Mouse (Mus musculus) R1 (cell line): ENCODE results near the gene Gng4.
A peak's percentile ranks its signal among the peaks of the same experiment; 100 is the strongest.
"Not testable (repeated sequence)": the region's sequence is repeated elsewhere in the genome, so short reads cannot be mapped to it uniquely, and the experiment has no call there.

Experiments used
- DNase-seq: peaks from one replicate; pipeline ENCODE4 v3.0.0-alpha.2; 2018; ENCODE audit warnings: low read depth, low spot score

Gng4 gene

DNA sequence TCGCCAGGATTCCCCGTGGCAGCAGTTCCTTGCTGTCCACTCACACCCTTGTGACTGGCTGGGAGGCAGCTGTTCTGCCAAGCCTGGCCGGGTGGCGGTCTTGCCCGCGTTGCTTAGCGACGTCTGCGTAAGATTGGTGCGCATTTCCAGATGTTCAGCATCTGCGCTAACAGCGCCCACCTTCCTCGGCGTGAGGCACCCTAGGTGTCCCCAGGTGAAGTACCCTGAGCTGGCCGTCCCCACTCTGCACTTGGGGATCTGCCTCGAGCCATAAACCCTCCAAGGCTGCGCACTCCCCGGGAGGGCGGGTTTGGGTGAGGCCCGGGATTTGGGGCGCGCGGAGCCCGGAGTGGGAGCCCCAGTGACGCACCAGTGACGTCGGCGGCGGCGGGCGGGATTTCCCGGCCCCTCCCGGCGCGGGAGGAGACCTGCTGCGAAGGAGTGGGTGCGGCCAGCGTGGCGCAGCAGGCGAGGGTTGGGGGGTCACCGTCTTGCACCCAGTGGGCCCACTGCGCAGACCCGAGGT, at the start of gene Gng4:
Gng4 (plus strand) TSS at position 166 of the 526 bp plus-strand sequence.
- peak; percentile 57 for DNase-seq

DNA sequence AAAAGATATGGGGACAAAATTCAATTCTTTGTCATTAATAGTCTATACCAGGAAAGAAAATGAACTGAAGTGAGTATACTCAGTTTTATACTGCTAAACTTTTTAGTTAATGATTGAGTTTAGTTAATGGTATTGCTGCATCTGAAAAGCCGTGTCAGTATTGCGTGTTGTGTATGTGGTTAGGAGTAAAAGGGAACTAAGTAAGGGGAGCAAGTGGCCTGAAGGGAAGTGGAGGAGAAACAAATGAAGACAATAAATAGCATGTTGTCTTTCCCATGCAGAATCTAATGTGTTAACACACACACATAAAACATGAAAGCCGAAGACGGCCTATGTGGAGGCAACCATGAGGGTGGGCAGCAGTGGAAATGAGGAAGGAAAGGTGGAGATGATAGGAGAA, 44.6 kb upstream of the Gng4 start:
- DNase-seq: no peak

DNA sequence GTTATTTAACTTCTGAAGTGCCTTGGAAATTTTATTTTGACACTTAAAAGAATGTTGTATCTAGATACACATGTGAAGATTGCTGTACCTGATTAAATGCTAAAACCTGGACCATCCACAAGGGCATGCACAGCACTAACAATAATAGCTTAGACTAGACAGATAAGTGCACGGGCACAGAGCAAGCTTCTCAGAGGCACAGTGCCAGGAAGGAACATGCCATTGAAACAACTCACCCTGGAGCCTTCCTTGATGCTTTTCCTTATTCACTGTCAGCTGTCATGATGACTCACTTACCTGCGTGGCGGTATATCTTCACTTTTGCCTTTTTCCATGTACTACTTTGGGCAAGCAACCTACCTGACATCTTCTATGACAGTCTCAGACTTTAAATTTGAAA, 37.9 kb upstream of the Gng4 start:
- DNase-seq: no peak

DNA sequence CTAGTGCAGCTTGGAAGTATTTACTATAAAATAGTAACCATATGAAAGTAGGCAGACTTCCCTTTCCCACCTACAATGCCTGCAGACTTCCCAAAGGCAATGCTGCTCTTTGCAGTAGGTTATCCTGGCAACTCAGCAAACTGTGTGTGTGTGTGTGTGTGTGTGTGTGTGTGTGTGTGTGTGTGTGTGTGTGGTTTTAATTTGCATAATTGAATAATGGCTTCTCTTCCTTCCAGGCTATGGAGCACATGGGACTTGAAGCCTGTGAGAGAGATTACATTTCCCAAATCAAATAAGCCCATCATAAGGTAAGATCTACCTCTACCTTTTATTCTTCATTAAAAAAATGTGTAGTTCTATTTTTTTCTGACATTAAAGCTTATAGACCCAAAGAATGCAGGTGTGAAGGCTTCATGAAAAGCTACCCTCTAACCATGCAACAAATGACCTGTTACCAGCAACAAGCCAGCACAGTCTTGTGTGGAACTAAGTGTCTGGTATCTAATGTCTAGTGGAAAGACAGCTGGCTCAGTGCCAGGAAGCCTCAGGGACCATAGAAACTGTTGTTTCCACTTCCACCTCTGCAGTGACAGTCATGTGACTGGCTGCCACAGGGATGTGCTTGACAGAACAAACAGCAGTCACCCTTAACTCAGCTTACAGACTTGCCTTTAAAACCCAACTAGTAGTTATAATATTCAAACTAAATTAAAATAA, 7.9 kb upstream of the Gng4 start:
- peak; percentile 12 for DNase-seq

DNA sequence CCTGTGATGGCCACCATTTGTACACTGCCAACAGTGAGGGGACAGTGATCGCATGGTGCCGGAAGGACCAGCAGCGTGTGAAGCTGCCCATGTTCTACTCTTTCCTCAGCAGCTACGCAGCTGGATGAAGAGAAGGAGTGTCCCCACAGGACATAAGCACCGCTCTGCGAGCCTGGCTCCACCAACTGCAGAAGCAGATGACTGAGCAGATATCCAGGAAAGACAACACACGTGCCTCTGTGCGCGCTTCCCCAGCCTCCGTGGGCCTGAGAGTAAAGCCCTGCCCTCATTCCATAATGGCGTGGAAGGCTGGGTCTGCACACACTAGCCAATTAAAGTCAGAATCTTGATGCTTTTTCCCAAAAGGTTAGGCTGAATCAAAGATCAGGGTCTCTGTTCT, 6.8 kb upstream of the Gng4 start:
- DNase-seq: peak; percentile 5

- no peak for DNase-seq
Measured at GRCm38 (mm10) chr13:13777696-13778095, 6.2 kb upstream of the Gng4 start.

GRCm38 (mm10) chr13:13778837-13779458, 4.9 kb upstream of the Gng4 start:
- DNase-seq: no peak

DNA sequence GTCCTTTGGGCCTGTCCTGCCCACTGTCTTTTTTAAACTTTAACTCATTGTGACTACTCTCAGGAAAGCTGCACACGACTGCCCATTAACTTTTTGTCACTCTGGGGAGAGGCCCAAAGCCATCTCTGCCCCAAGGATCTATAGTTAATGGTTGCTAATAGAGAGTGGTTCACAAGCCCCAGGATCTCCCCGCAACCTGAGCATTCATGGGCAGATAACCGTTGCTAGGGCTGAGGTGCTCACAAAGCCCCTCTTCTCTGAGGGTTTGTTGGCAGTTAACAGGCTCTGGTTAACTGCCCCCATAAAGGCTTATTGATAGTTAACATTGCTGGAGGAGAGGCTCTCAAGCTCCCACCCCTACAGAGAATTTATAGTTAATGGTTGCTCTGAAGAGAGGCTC, 3.6 kb upstream of the Gng4 start:
- DNase-seq: no peak

GRCm38 (mm10) chr13:13781026-13781425, 2.8 kb upstream of the Gng4 start:
- DNase-seq: no peak

- no peak for DNase-seq
Measured at GRCm38 (mm10) chr13:13783296-13783695, 563 bp upstream of the Gng4 start.

- DNase-seq: peak; percentile 23
Measured at GRCm38 (mm10) chr13:13784420-13784936, 619 bp downstream of the Gng4 start.

- peak; percentile 71 for DNase-seq
Measured at GRCm38 (mm10) chr13:13784981-13785783, 1.3 kb downstream of the Gng4 start.

DNA sequence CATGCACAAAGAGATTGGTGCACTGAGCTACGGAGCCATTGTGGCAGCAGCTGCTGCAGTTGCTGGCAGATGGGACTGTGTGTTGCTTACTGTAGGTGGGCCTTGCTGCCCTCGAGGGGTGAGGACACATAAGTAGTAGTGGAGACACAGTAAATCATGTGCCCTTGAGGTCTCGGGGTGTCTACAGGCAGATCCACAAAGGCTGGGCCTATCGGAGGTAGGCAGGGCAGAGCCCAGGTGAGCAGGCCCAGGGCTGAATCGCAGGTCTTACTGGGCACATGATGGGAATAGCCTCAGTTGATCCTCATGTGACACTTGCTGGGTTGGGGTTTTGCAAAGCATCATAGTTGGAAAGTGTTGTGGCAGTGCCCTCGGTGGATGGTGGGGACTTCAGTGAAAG, 3.1 kb downstream of the Gng4 start:
- no peak for DNase-seq

- no peak for DNase-seq
Measured at GRCm38 (mm10) chr13:13788070-13788469, 4.2 kb downstream of the Gng4 start.

DNA sequence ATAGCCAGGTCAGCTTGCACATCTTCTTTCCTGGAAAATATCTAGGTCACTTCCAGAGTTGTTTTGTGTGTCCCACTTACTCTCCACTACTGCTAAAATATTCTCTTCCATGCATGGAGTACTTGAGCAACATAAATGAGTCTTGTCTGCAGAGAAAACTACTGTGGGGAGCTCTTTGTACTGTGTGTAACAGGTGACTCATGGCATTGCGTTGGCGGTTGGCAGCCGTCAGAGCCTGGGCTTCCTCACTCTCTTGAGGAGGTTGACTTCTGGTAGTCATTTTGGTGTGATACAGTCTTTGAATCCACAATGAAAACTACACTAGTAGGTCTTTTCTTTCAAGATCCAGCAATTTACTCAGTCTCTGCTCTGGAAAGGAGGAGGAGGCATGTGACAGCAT, 8.1 kb downstream of the Gng4 start:
- DNase-seq: no peak

DNA sequence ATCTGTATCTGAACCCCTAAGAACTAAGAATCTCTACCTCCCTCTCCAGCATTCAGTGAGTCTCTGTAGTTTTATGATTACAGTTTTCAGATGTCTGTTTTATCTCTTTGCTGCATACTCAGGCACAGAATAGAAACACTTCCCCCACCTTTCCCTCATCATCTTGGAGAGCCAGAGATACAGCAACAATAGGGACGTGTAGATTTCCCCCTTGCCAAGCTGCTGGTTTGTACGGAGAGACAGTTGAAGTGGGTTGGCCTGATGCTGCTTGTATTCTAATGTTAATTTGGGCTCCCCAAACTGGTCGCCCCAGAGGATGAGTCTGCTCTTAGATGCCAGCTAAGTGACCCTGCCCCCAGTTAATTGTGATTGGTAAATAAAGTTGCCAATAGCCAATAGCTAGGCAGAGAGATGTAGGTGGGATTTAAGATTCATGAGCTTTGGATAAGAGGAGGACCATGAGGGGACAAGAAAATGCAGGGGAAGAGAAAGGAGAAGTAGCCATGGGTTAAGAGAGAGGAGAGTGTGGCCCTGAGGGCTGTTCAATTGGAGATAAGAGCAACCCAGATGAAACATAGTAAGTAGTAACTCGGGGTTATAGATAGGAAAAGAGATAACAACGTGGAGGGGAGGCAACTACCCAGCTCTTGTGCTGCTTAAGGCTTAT, 11.4 kb downstream of the Gng4 start:
- DNase-seq: peak; percentile 51

DNA sequence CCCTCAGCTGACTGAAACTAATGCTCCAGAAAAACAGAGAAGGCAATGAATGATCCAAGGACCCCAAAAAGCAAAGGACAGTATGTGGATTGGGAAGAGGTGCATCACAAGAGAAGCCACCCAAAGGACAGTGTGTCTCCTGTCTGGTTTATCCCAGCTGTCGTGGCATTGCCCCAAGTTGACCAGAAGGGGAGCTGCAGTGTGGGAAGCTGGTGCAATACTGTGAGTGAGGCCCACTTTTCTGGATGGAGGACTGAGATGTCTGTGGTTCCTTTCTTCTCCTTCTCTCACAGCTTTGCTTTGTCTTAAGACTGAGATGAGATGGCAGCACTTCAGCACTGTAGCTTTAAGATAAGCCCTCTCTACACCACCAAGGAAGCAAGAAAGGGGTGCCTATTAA, 12.2 kb downstream of the Gng4 start:
- peak; percentile 40 for DNase-seq

DNA sequence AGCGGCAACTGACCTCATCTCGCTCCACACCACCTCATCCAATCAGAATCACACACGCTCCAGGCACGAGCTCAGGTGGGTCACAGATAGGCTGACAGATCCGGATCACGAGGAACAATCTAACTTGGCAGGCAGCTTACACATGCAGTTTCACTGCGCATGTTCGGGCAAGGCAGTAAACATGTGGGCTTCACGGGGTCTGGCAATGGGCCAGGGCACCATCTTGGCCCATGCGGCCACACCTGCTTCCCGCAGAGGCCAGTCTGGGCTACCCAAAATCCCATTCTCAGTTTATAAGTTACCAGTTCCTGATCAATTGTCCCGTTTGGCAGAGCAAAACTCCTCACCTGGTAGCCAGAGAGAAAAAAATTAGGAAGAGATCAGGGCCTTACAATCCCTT, 14.0 kb downstream of the Gng4 start:
- DNase-seq: not testable (repeated sequence)

DNA sequence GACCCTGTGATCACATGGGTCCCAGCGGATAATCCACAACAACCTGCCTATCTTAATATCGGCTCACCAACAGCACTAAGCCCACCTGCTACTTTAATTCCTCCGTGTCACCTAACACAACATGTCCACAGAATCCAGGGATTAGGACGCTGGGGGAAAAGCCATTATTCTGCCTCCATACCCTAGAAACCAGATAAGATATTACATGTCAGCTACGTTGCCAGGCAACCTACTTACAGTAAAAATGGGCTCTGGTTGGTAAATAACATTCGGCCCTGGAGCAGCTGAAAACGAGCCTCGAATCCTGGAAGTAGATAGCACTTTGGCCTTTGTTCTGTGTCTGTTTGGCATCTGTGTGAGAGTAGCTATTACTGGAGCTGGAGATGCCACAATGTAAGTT, 14.9 kb downstream of the Gng4 start:
- no peak for DNase-seq

- peak; percentile 46 for DNase-seq
Measured at GRCm38 (mm10) chr13:13808337-13809132, 24.7 kb downstream of the Gng4 start.

- no peak for DNase-seq
Measured at GRCm38 (mm10) chr13:13810885-13811284, 27.0 kb downstream of the Gng4 start.
